Mouse (Mus musculus) intestine, embryonic 14.5 days (tissue): ENCODE results near the gene Adcy7. TPM values are rescaled to one million over a fixed set of nuclear protein-coding genes. Genes with fewer than 3 reads are reported as not detected.

ENCODE experiments used
- ATAC-seq: fragments of 200-750 bp; cut with Nextera tagmentation; replicated peaks from 2 replicates; pipeline ENCODE4 v1.8.0; 2017; ENCODE audit warnings: low read depth, moderate number of reproducible peaks, moderate TSS enrichment, moderate library complexity; ENCODE audit not compliant: low FRiP score, low TSS enrichment
- DNase-seq: peaks from one replicate; pipeline ENCODE4 v3.0.0-alpha.2; 2018; ENCODE audit warnings: low spot score
- H3K27ac ChIP-seq: fragments of 300-500 bp; sonication (generic); 2 replicates; pipeline ENCODE4 v1.5.1; 2014; ENCODE audit warnings: low read depth, mild to moderate bottlenecking, control low read depth
- H3K27me3 ChIP-seq: fragments of 300-500 bp; sonication (generic); replicated peaks from 2 replicates; pipeline ENCODE4 v1.6.1; 2014; ENCODE audit warnings: low read length, control low read depth; ENCODE audit not compliant: control insufficient read depth, insufficient read depth
- H3K36me3 ChIP-seq: fragments of 300-500 bp; sonication (generic); 2 replicates; pipeline ENCODE4 v1.6.1; 2014; ENCODE audit warnings: low read length, control low read depth; ENCODE audit not compliant: control insufficient read depth, insufficient read depth
- H3K4me1 ChIP-seq: fragments of 300-500 bp; sonication (generic); replicated peaks from 2 replicates; pipeline ENCODE4 v1.6.1; 2014; ENCODE audit warnings: low read length, control low read depth, mixed read lengths; ENCODE audit not compliant: control insufficient read depth, insufficient read depth
- H3K4me2 ChIP-seq: fragments of 300-500 bp; sonication (generic); 2 replicates; pipeline ENCODE4 v1.6.1; 2014; ENCODE audit warnings: low read length
- H3K4me3 ChIP-seq: fragments of 300-500 bp; sonication (generic); 2 replicates; pipeline ENCODE4 v1.5.1; 2014; ENCODE audit warnings: low read depth, low read length, control low read depth, mixed read lengths
- H3K9ac ChIP-seq: fragments of 300-500 bp; sonication (generic); 2 replicates; pipeline ENCODE4 v1.6.1; 2014; ENCODE audit warnings: mild to moderate bottlenecking, low read length
- H3K9me3 ChIP-seq: fragments of 300-500 bp; sonication (generic); 2 replicates; pipeline ENCODE4 v1.6.1; 2016; ENCODE audit warnings: low read length, control low read depth; ENCODE audit not compliant: control insufficient read depth
- WGBS: fragments of 180-500 bp; shearing (Covaris S2); extraction: QIAGEN DNeasy Blood & Tissue Kit; methylation state at CpG from one replicate; pipeline ENCODE4 v1.1.7; 2014; 5-methylcytosine and 5-hydroxymethylcytosine counted together
- polyA plus RNA-seq: library from polyadenylated mRNA; unstranded; fragments of >200 nt; fragmentation: Nextera tagmentation; extraction: Ambion mirVana; gene quantifications from 2 replicates; pipeline ENCODE4 v1.2.1, GENCODE M21; 2014

Gene Adcy7
- 1.9 and 2.3 TPM in 2 replicates for polyA plus RNA-seq

DNA sequence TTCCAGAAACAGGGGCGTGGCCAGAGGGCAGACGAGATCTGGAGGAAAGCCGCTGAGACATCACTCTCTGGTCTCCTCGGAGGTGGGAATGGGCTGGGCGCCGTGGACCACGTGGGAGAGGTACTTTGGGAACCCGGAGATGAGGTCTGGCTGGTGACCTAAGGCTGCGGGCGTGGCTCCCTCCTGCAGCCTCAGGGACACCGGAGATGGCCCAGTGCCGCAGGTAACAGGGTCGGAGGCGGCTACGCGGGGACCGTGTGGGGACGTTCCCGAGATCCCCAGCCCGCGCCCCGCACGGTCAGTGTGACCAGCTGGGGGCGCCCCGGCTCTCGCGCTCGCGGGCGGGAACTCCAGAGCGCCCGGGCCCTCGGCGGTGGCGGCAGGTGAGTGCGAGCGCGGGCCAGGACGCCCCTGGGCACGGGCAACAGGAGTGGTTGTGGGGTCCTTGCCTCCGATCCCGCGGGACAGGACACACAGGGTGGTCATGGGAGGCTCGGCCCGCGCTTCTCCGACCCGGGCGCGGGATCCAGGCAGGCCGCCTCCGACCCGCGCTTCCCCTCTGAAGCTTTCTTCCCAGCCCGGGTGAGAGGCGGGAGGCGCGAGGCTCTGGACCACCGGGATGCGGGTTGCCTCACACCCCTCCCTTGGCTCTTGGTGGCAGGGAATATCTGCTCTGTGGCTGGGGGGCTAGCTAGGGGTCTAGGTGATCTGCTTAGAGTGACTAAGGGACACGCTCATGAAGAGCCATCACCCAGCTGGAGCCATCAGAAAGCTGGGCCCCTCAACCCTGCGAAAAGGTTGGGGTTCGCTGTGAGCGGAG, at the start of gene Adcy7:
TSS of gene Adcy7 (plus strand) at position 173 of the 820 bp plus-strand sequence.
- ATAC-seq = peak; percentile 74
- no peaks in the 10 kb centered on the region for H3K4me1 ChIP-seq
- H3K27ac ChIP-seq = no peak within 1 kb of the TSS
- peak within 1 kb of the TSS; percentile 86 for H3K4me2 ChIP-seq
- H3K27me3 ChIP-seq = peaks cover 29% of the 10 kb centered on the region
- peak within 1 kb of the TSS; percentile 28 for H3K9ac ChIP-seq
- DNase-seq = no peak
- peak within 1 kb of the TSS; percentile 34 for H3K4me3 ChIP-seq
- H3K36me3 ChIP-seq = no peaks in the 10 kb centered on the region
- no peaks in the 10 kb centered on the region for H3K9me3 ChIP-seq
- 4% methylated on average over 62 of the region's 64 CpGs for WGBS

DNA sequence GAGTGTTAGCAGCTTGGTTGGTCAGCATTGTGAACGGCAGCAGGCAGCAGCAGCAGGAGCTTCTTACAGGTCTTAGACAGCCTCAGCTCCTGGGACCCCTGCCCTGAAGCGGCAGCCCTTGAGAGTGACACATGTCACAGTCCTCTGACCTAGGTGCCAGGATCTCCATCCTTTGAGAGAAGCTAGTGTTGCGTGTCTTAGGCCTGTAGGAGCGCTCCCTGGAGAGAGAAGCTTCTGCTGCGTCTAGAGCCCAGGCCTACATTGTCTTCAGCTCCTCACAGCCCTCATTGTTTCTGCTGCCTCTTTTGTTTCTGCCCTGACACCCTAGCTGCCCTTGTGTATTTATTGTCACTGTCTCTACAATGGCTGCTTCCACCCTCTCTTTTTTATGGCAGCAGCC, 46.8 kb upstream of the Adcy7 start:
- no peak for ATAC-seq
- DNase-seq = no peak
- Histone ChIP-seq H3K9ac (no peak overlapping the region), H3K4me3 (no peak overlapping the region), H3K36me3 (no peaks in the 10 kb centered on the region), H3K4me1 (peaks cover 22% of the 10 kb centered on the region), H3K9me3 (no peaks in the 10 kb centered on the region), H3K27me3 (no peaks in the 10 kb centered on the region), H3K4me2 (no peak overlapping the region), H3K27ac (no peak overlapping the region)
- 75% methylated on average over 5 of the region's 5 CpGs for WGBS

GRCm38 (mm10) chr8:88227851-88228250, 44.4 kb upstream of the Adcy7 start:
- Histone ChIP-seq H3K4me3 (no peak overlapping the region), H3K27me3 (no peaks in the 10 kb centered on the region), H3K9ac (no peak overlapping the region), H3K4me1 (peaks cover 19% of the 10 kb centered on the region), H3K4me2 (peak overlapping the region; percentile 20), H3K36me3 (no peaks in the 10 kb centered on the region), H3K27ac (no peak overlapping the region), H3K9me3 (no peaks in the 10 kb centered on the region)
- ATAC-seq (no peak), DNase-seq (no peak)
- WGBS = 63% methylated on average over 6 of the region's 6 CpGs

DNA sequence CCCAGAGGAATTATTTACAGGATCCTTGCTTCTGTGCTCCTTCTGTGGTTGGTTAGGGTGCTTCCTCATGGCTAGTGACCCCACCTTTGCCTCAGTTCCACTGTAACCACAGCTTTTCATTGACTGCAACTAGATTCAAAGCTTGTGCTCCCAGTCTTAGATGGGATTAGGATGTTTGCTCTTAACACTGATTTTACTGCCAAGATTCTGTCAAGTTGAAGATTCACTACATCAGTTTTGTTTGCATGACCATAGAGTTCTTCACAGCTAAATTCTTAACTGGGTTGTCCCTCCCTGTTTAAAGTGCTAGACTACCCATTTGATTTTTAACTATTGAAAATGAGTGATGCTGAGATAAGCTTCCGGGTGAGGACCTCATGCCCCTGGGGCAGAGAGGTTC, 43.9 kb upstream of the Adcy7 start:
- Histone ChIP-seq H3K36me3 (no peaks in the 10 kb centered on the region), H3K27me3 (no peaks in the 10 kb centered on the region), H3K4me3 (no peak overlapping the region), H3K4me2 (peak overlapping the region; percentile 20; the same call in 1 of the 2 replicates), H3K4me1 (peaks cover 19% of the 10 kb centered on the region), H3K9me3 (no peaks in the 10 kb centered on the region), H3K9ac (no peak overlapping the region), H3K27ac (no peak overlapping the region)
- ATAC-seq = no peak
- DNase-seq = no peak
- 43% methylated on average over 1 of the region's 1 CpGs for WGBS

GRCm38 (mm10) chr8:88228800-88229199, 43.4 kb upstream of the Adcy7 start:
- WGBS = 80% methylated on average over 1 of the region's 1 CpGs
- DNase-seq (no peak), ATAC-seq (no peak)
- no peak overlapping the region for H3K4me2 ChIP-seq
- no peak overlapping the region for H3K27ac ChIP-seq
- H3K4me1 ChIP-seq = peaks cover 19% of the 10 kb centered on the region
- no peaks in the 10 kb centered on the region for H3K9me3 ChIP-seq
- H3K4me3 ChIP-seq = no peak overlapping the region
- H3K36me3 ChIP-seq = no peaks in the 10 kb centered on the region
- H3K9ac ChIP-seq = no peak overlapping the region
- no peaks in the 10 kb centered on the region for H3K27me3 ChIP-seq

DNA sequence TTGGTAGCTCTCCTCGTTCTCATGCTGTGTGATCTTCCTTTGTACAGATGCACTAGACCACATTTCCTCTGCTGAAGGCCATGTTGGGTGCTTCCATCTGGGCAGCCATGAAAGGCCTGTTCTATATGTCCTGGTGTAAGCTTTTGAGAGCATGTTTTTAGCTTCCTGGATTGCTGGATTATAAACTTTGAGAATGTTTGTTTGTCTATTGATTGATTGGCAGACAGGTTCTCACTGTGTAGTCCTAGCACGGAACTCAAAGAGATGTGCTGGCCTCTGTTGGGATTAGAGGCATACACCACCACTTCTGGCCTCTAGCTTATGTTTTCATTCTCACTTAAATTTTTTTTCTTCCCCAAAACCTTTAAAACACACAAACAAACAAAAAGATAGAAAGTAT, 35.5 kb upstream of the Adcy7 start:
- 0 out of 2 replicates have a peak, but pooled peaks cover 2% of the 10 kb centered on the region for H3K4me1 ChIP-seq
- no peaks in the 10 kb centered on the region for H3K36me3 ChIP-seq
- H3K9ac ChIP-seq = no peak overlapping the region
- H3K27ac ChIP-seq = no peak overlapping the region
- H3K4me3 ChIP-seq = no peak overlapping the region
- DNase-seq (no peak), ATAC-seq (no peak)
- H3K9me3 ChIP-seq = no peaks in the 10 kb centered on the region
- no peak overlapping the region for H3K4me2 ChIP-seq
- WGBS = 72% methylated on average over 2 of the region's 2 CpGs
- H3K27me3 ChIP-seq = no peaks in the 10 kb centered on the region

- H3K36me3 ChIP-seq = no peaks in the 10 kb centered on the region
- H3K4me1 ChIP-seq = no peaks in the 10 kb centered on the region
- no peak overlapping the region for H3K4me2 ChIP-seq
- H3K9me3 ChIP-seq = no peaks in the 10 kb centered on the region
- no peak overlapping the region for H3K27ac ChIP-seq
- H3K27me3 ChIP-seq = no peaks in the 10 kb centered on the region
- no peak overlapping the region for H3K9ac ChIP-seq
- DNase-seq (no peak), ATAC-seq (no peak)
- WGBS = 75% methylated on average over 2 of the region's 2 CpGs
- H3K4me3 ChIP-seq = no peak overlapping the region
These were observed 34.6 kb upstream of the Adcy7 start for GRCm38 (mm10) chr8:88237606-88238005.

GRCm38 (mm10) chr8:88239277-88239676, 32.9 kb upstream of the Adcy7 start:
- no peak overlapping the region for H3K9ac ChIP-seq
- no peak overlapping the region for H3K4me2 ChIP-seq
- DNase-seq = no peak
- H3K36me3 ChIP-seq = 0 out of 2 replicates have a peak, but pooled peaks cover 4% of the 10 kb centered on the region
- no peak overlapping the region for H3K4me3 ChIP-seq
- 84% methylated on average over 5 of the region's 5 CpGs for WGBS
- no peaks in the 10 kb centered on the region for H3K4me1 ChIP-seq
- no peak for ATAC-seq
- no peak overlapping the region for H3K27ac ChIP-seq
- H3K27me3 ChIP-seq = no peaks in the 10 kb centered on the region
- no peaks in the 10 kb centered on the region for H3K9me3 ChIP-seq

- DNase-seq (no peak), ATAC-seq (no peak)
- Histone ChIP-seq H3K36me3 (peaks cover 17% of the 10 kb centered on the region), H3K9ac (no peak overlapping the region), H3K27ac (no peak overlapping the region), H3K4me1 (no peaks in the 10 kb centered on the region), H3K9me3 (no peaks in the 10 kb centered on the region), H3K4me2 (no peak overlapping the region), H3K27me3 (no peaks in the 10 kb centered on the region), H3K4me3 (no peak overlapping the region)
- WGBS = 83% methylated on average over 4 of the region's 4 CpGs
These were observed 30.3 kb upstream of the Adcy7 start for GRCm38 (mm10) chr8:88241871-88242270.
